Mouse (Mus musculus): Measurements from ENCODE around the gene Ergic1. TPM values are rescaled to one million over a fixed set of nuclear protein-coding genes. Genes with fewer than 3 reads are reported as not detected.

Gene Ergic1
- polyA plus RNA-seq, 2 experiments = 157 to 222 TPM

GRCm38 (mm10) chr17:26611328-26611727 is 50.0 kb downstream of the Ergic1 start:
- no peak for TF ChIP-seq POLR2A (IDR thresholded peaks at IDR 0.05; ENCODE audit: borderline replicate concordance, extremely low read depth, insufficient read depth, insufficient read length)
- Histone ChIP-seq H3K4me3 (replicated peaks; ENCODE audit: low read length) (no peak overlapping the region), H3K9me3 (ENCODE audit: control insufficient read depth, low read length) (no peaks in the 10 kb centered on the region), H3K36me3 (ENCODE audit: control insufficient read depth, insufficient read depth, low read length) (peaks cover 62% of the 10 kb centered on the region), H3K27me3 (ENCODE audit: control insufficient read depth, insufficient read depth, low read length) (no peaks in the 10 kb centered on the region), H3K4me2 (replicated peaks; ENCODE audit: low read depth, low read length, severe bottlenecking) (no peak overlapping the region), H3K27ac (replicated peaks; ENCODE audit: low read depth, low read length) (no peak overlapping the region), H3K4me1 (ENCODE audit: control insufficient read depth, insufficient read depth, low read length) (no peaks in the 10 kb centered on the region), H3K9ac (ENCODE audit: low read depth, low read length, severe bottlenecking) (no peak overlapping the region)
- no peak for ATAC-seq (ENCODE audit: low FRiP score, low read depth)
- WGBS = 81% methylated on average over 7 of the region's 7 CpGs
- no peak for DNase-seq (ENCODE audit: low spot score)

- no peak for ATAC-seq (ENCODE audit: low FRiP score, low read depth)
- 89% methylated on average over 4 of the region's 4 CpGs for WGBS
- Histone ChIP-seq H3K9me3 (ENCODE audit: control insufficient read depth, low read length) (no peaks in the 10 kb centered on the region), H3K27me3 (ENCODE audit: control insufficient read depth, insufficient read depth, low read length) (no peaks in the 10 kb centered on the region), H3K4me3 (replicated peaks; ENCODE audit: low read length) (no peak overlapping the region), H3K4me1 (ENCODE audit: control insufficient read depth, insufficient read depth, low read length) (no peaks in the 10 kb centered on the region), H3K27ac (replicated peaks; ENCODE audit: low read depth, low read length) (no peak overlapping the region), H3K9ac (ENCODE audit: low read depth, low read length, severe bottlenecking) (no peak overlapping the region), H3K36me3 (ENCODE audit: control insufficient read depth, insufficient read depth, low read length) (peaks cover 68% of the 10 kb centered on the region), H3K4me2 (replicated peaks; ENCODE audit: low read depth, low read length, severe bottlenecking) (no peak overlapping the region)
- no peak for TF ChIP-seq POLR2A (IDR thresholded peaks at IDR 0.05; ENCODE audit: borderline replicate concordance, extremely low read depth, insufficient read depth, insufficient read length)
- no peak for DNase-seq (ENCODE audit: low spot score)
These were observed 50.6 kb downstream of the Ergic1 start for GRCm38 (mm10) chr17:26611918-26612317.

DNA sequence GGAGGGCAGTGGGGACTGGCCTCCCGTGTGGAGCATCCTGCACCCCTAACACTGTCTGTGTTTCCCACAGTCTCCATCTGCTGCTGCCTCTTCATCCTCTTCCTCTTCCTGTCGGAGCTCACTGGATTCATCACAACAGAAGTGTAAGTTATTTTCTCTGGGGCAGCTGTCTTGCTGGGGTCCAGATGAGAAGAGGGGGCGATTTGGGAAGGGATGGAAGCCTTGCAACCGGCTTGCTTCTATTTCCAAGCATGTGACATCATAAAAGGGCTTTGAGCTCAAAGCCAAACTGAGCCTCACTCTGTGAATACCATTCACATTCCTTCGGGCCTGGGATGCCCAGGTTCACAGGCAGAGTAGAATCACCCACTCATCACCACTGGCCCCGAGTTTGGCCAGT is 53.0 kb downstream of the Ergic1 start:
- Histone ChIP-seq H3K4me1 (ENCODE audit: control insufficient read depth, insufficient read depth, low read length) (no peaks in the 10 kb centered on the region), H3K36me3 (ENCODE audit: control insufficient read depth, insufficient read depth, low read length) (peaks cover 58% of the 10 kb centered on the region), H3K4me2 (replicated peaks; ENCODE audit: low read depth, low read length, severe bottlenecking) (no peak overlapping the region), H3K9ac (ENCODE audit: low read depth, low read length, severe bottlenecking) (no peak overlapping the region), H3K27ac (replicated peaks; ENCODE audit: low read depth, low read length) (no peak overlapping the region), H3K9me3 (ENCODE audit: control insufficient read depth, low read length) (no peaks in the 10 kb centered on the region), H3K4me3 (replicated peaks; ENCODE audit: low read length) (no peak overlapping the region), H3K27me3 (ENCODE audit: control insufficient read depth, insufficient read depth, low read length) (no peaks in the 10 kb centered on the region)
- DNase-seq (ENCODE audit: low spot score) (no peak), ATAC-seq (ENCODE audit: low FRiP score, low read depth) (no peak)
- WGBS = 80% methylated on average over 6 of the region's 6 CpGs
- no peak for TF ChIP-seq POLR2A (IDR thresholded peaks at IDR 0.05; ENCODE audit: borderline replicate concordance, extremely low read depth, insufficient read depth, insufficient read length)

- Histone ChIP-seq H3K27me3 (ENCODE audit: control insufficient read depth, insufficient read depth, low read length) (no peaks in the 10 kb centered on the region), H3K36me3 (ENCODE audit: control insufficient read depth, insufficient read depth, low read length) (peaks cover 58% of the 10 kb centered on the region), H3K4me1 (ENCODE audit: control insufficient read depth, insufficient read depth, low read length) (no peaks in the 10 kb centered on the region), H3K27ac (replicated peaks; ENCODE audit: low read depth, low read length) (no peak overlapping the region), H3K9me3 (ENCODE audit: control insufficient read depth, low read length) (no peaks in the 10 kb centered on the region), H3K4me3 (replicated peaks; ENCODE audit: low read length) (no peak overlapping the region), H3K9ac (ENCODE audit: low read depth, low read length, severe bottlenecking) (no peak overlapping the region), H3K4me2 (replicated peaks; ENCODE audit: low read depth, low read length, severe bottlenecking) (no peak overlapping the region)
- ATAC-seq (ENCODE audit: low FRiP score, low read depth) (no peak), DNase-seq (ENCODE audit: low spot score) (no peak)
- 61% methylated on average over 9 of the region's 9 CpGs for WGBS
- no peak for TF ChIP-seq POLR2A (IDR thresholded peaks at IDR 0.05; ENCODE audit: borderline replicate concordance, extremely low read depth, insufficient read depth, insufficient read length)
These were observed 53.6 kb downstream of the Ergic1 start for GRCm38 (mm10) chr17:26614708-26615486.

DNA sequence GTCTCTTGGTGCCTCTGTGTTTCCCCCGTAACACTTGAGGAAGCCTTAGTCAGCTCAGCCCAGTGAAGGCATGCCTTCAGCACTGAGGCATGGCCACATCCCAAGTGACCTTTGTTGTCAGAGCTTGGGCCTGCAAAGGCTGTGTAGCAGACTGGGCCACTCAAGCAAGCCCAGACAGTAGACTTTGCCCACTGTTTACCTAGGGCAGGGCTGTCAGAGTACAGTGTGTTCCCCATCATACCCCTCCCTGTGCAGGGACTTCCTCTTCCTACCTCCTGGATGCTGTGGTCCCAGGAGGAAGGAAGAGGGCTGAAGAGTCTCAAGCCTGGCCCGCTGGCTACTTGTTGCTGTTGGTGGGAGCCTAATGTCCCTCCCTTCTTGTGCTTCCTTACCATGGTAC is 55.4 kb downstream of the Ergic1 start:
- DNase-seq (ENCODE audit: low spot score) (no peak), ATAC-seq (ENCODE audit: low FRiP score, low read depth) (no peak)
- no peak overlapping the region for H3K9ac ChIP-seq (ENCODE audit: low read depth, low read length, severe bottlenecking)
- H3K4me3 ChIP-seq (replicated peaks; ENCODE audit: low read length) = no peak overlapping the region
- peaks cover 52% of the 10 kb centered on the region for H3K36me3 ChIP-seq (ENCODE audit: control insufficient read depth, insufficient read depth, low read length)
- 96% methylated on average over 2 of the region's 2 CpGs for WGBS
- H3K27me3 ChIP-seq (ENCODE audit: control insufficient read depth, insufficient read depth, low read length) = no peaks in the 10 kb centered on the region
- H3K4me1 ChIP-seq (ENCODE audit: control insufficient read depth, insufficient read depth, low read length) = peaks cover 1% of the 10 kb centered on the region; the same call in 1 of the 2 replicates
- no peak overlapping the region for H3K27ac ChIP-seq (replicated peaks; ENCODE audit: low read depth, low read length)
- H3K9me3 ChIP-seq (ENCODE audit: control insufficient read depth, low read length) = no peaks in the 10 kb centered on the region
- no peak for TF ChIP-seq POLR2A (IDR thresholded peaks at IDR 0.05; ENCODE audit: borderline replicate concordance, extremely low read depth, insufficient read depth, insufficient read length)
- no peak overlapping the region for H3K4me2 ChIP-seq (replicated peaks; ENCODE audit: low read depth, low read length, severe bottlenecking)

Measured in limb, embryonic 14.5 days (tissue).